ENCODE assay signal across 24 mouse cellular contexts in the genomic region with DNA sequence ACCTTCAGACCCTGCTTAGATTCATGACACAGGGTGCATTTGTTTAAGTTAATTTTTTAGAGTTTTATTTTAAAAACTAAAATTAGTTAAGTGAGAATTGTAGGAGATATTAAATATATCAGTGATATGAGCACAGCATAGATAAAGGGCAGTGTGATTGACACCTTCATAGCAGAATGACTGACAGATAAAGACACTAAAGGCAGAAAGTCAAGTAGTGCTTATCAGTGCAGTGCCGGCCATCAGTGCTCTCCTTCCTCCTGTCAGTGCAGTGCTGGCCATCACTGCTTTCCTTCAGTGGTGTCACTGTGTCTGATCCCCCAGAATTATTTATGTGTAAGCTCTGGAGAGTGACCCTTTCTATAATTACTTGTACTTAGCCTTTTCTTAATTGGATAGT.
A peak's percentile ranks its signal among the peaks of the same experiment; 100 is the strongest.
DNase-seq lines count a peak whose midpoint lies in the region; ATAC-seq and TF ChIP-seq lines count a peak whose summit lies in the region.
"Had no signal": no experiment of that assay in that cellular context is flagged by ENCODE, and none has a peak within 500 bp of the region (broad histone marks: within the 10 kb centered on the region; RNA-seq: fewer than 3 reads in every experiment).

No protein-coding gene starts in this region.

- WGBS in midbrain, embryonic 11.5 days = 82% methylated on average over 1 of the region's 1 CpGs
- 68% methylated on average over 1 of the region's 1 CpGs for WGBS in midbrain, postnatal 0 days
- WGBS in liver, embryonic 14.5 days (ENCODE audit: insufficient replicate concordance) = 5% methylated on average over 1 of the region's 1 CpGs

- H3K4me2 ChIP-seq in midbrain, embryonic 11.5 days = no peak overlapping the region
- H3K4me2 ChIP-seq in midbrain, postnatal 0 days (ENCODE audit: low read depth, low read length, poor library complexity, severe bottlenecking) = no peak overlapping the region
- no peak overlapping the region for H3K4me2 ChIP-seq in liver, embryonic 14.5 days (ENCODE audit: low read depth)
- H3K4me2 ChIP-seq: embryonic facial prominence, embryonic 12.5 days; embryonic facial prominence, embryonic 15.5 days; heart, embryonic 13.5 days; hindbrain, embryonic 12.5 days; hindbrain, embryonic 15.5 days had no signal

- ATAC-seq in midbrain, embryonic 11.5 days (ENCODE audit: low FRiP score) = no peak
- ATAC-seq in midbrain, postnatal 0 days (ENCODE audit: low FRiP score) = no peak
- peak; percentile 47; the same call in 1 of the 2 replicates for ATAC-seq in liver, embryonic 14.5 days (ENCODE audit: insufficient read depth)
- ATAC-seq in megakaryocyte-erythroid progenitor cell, adult 5-6 weeks (replicated peaks; ENCODE audit: low FRiP score, low TSS enrichment, poor library complexity, severe bottlenecking) = peak; percentile 96
- ATAC-seq: forebrain, embryonic 14.5 days; forebrain, postnatal 0 days had no signal

- H3K27me3 ChIP-seq in midbrain, embryonic 11.5 days (ENCODE audit: control insufficient read depth, insufficient read depth, low read length) = no peaks in the 10 kb centered on the region
- no peaks in the 10 kb centered on the region for H3K27me3 ChIP-seq in midbrain, postnatal 0 days (ENCODE audit: insufficient read depth, low read length)
- no peaks in the 10 kb centered on the region for H3K27me3 ChIP-seq in liver, embryonic 14.5 days (ENCODE audit: control insufficient read depth, insufficient read depth, low read length)
- H3K27me3 ChIP-seq: embryonic facial prominence, embryonic 12.5 days; embryonic facial prominence, embryonic 15.5 days; heart, embryonic 13.5 days; hindbrain, embryonic 12.5 days; hindbrain, embryonic 15.5 days had no signal

- H3K9ac ChIP-seq in midbrain, embryonic 11.5 days (ENCODE audit: low read length) = no peak overlapping the region
- no peak overlapping the region for H3K9ac ChIP-seq in midbrain, postnatal 0 days (replicated peaks; ENCODE audit: low read length, poor library complexity, severe bottlenecking)
- H3K9ac ChIP-seq in liver, embryonic 14.5 days (replicated peaks) = no peak overlapping the region
- H3K9ac ChIP-seq: embryonic facial prominence, embryonic 12.5 days; embryonic facial prominence, embryonic 15.5 days; forebrain, postnatal 0 days; heart, embryonic 13.5 days; hindbrain, embryonic 12.5 days; hindbrain, embryonic 15.5 days had no signal

- no peak overlapping the region for H3K27ac ChIP-seq in midbrain, embryonic 11.5 days (ENCODE audit: low read depth, low read length)
- H3K27ac ChIP-seq in midbrain, postnatal 0 days (ENCODE audit: low read depth, low read length) = no peak overlapping the region
- H3K27ac ChIP-seq in liver, embryonic 14.5 days = no peak overlapping the region
- H3K27ac ChIP-seq: embryonic facial prominence, embryonic 12.5 days; embryonic facial prominence, embryonic 15.5 days; heart, adult 2 months; heart, embryonic 10.5 days; heart, embryonic 13.5 days; hindbrain, embryonic 12.5 days; hindbrain, embryonic 15.5 days had no signal

- TF ChIP-seq EP300 in liver, embryonic 14.5 days (IDR thresholded peaks at IDR 0.05; ENCODE audit: low read depth) = no peak

- no peak overlapping the region for H3K4me3 ChIP-seq in midbrain, embryonic 11.5 days (ENCODE audit: low read depth, low read length)
- no peak overlapping the region for H3K4me3 ChIP-seq in midbrain, postnatal 0 days (ENCODE audit: low read depth, low read length)
- H3K4me3 ChIP-seq in liver, embryonic 14.5 days (ENCODE audit: insufficient read depth in 1 of 2, low read depth in 2 of 2, low read length in 2 of 2) = no peak overlapping the region
- H3K4me3 ChIP-seq: embryonic facial prominence, embryonic 12.5 days; embryonic facial prominence, embryonic 15.5 days; heart, adult 2 months; heart, embryonic 10.5 days; heart, embryonic 13.5 days; hindbrain, embryonic 12.5 days; hindbrain, embryonic 15.5 days had no signal

- H3K9me3 ChIP-seq in midbrain, embryonic 11.5 days (ENCODE audit: control insufficient read depth, low read length) = no peaks in the 10 kb centered on the region
- no peaks in the 10 kb centered on the region for H3K9me3 ChIP-seq in midbrain, postnatal 0 days (ENCODE audit: low read length)
- no peaks in the 10 kb centered on the region for H3K9me3 ChIP-seq in liver, embryonic 14.5 days (ENCODE audit: control insufficient read depth, low read length)
- H3K9me3 ChIP-seq: embryonic facial prominence, embryonic 12.5 days; embryonic facial prominence, embryonic 15.5 days; heart, embryonic 10.5 days; heart, embryonic 13.5 days; hindbrain, embryonic 12.5 days; hindbrain, embryonic 15.5 days had no signal

- no peaks in the 10 kb centered on the region for H3K36me3 ChIP-seq in midbrain, embryonic 11.5 days (ENCODE audit: control insufficient read depth, insufficient read depth, low read length)
- no peaks in the 10 kb centered on the region for H3K36me3 ChIP-seq in midbrain, postnatal 0 days (ENCODE audit: insufficient read depth, low read length)
- no peaks in the 10 kb centered on the region for H3K36me3 ChIP-seq in liver, embryonic 14.5 days (replicated peaks; ENCODE audit: control insufficient read depth, insufficient read depth, low read depth)
- H3K36me3 ChIP-seq: hindbrain, embryonic 15.5 days had no signal

- no peaks in the 10 kb centered on the region for H3K4me1 ChIP-seq in midbrain, embryonic 11.5 days (ENCODE audit: control insufficient read depth, insufficient read depth, low read length)
- H3K4me1 ChIP-seq in midbrain, postnatal 0 days (ENCODE audit: insufficient read depth, low read length) = no peaks in the 10 kb centered on the region
- H3K4me1 ChIP-seq in liver, embryonic 14.5 days (replicated peaks; ENCODE audit: control insufficient read depth in 2 of 2, insufficient read depth in 2 of 2, low read length in 1 of 2) = 0 out of 4 replicates have a peak, but pooled peaks cover 0 to 4% of the 10 kb centered on the region in 2 experiments
- H3K4me1 ChIP-seq: embryonic facial prominence, embryonic 12.5 days; embryonic facial prominence, embryonic 15.5 days; hindbrain, embryonic 12.5 days; hindbrain, embryonic 15.5 days had no signal

- DNase-seq in heart, adult 11 months = peak; percentile 8
- DNase-seq in heart, postnatal 4 days = no peak
- DNase-seq in midbrain, embryonic 11.5 days (ENCODE audit: low spot score, missing footprints) = peak; percentile 12
- DNase-seq in midbrain, postnatal 0 days (ENCODE audit: low spot score) = no peak
- no peak for DNase-seq in liver, embryonic 14.5 days (ENCODE audit: low read depth in 3 of 3, low spot score in 3 of 3)
- no peak for DNase-seq in adrenal gland, adult 18-20 months (ENCODE audit: low spot score in 2 of 2)
- DNase-seq in spleen, adult 12 weeks (ENCODE audit: low spot score) = no peak
- DNase-seq: adrenal gland, postnatal 10 days; adrenal gland, postnatal 36 days; cerebellum, adult 18-20 months; cerebellum, adult 9-10 months; cerebellum, postnatal 14 days; forebrain, postnatal 0 days; gastrocnemius, postnatal 25 days; heart, adult 2 months; heart, postnatal 14 days had no signal

- no peak for TF ChIP-seq CTCF in midbrain, postnatal 0 days (IDR thresholded peaks at IDR 0.05)
- no peak for TF ChIP-seq CTCF in liver, embryonic 14.5 days (IDR thresholded peaks at IDR 0.05; ENCODE audit: low read depth)

Comparison
In these comparisons a context has a peak if more than half of its experiments do, and no peak if none do; other contexts are left out.
1. DNase-seq: peak in heart, adult 11 months (single experiment) and midbrain, embryonic 11.5 days (single experiment); none in heart, postnatal 4 days (single experiment), midbrain, postnatal 0 days (single experiment), liver, embryonic 14.5 days (0 of 3), adrenal gland, adult 18-20 months (0 of 2) and spleen, adult 12 weeks (single experiment).
2. ATAC-seq: peak in liver, embryonic 14.5 days (single experiment) and megakaryocyte-erythroid progenitor cell, adult 5-6 weeks (single experiment); none in midbrain, embryonic 11.5 days (single experiment) and midbrain, postnatal 0 days (single experiment).